Mouse (Mus musculus) C2C12 (cell line): ENCODE measurements around the gene Arhgef10l.

Experiments used
- CEBPB ChIP-seq: IDR thresholded peaks from one replicate; pipeline ENCODE4 v1.6.1; 2011; ENCODE audit warnings: low read depth, mild to moderate bottlenecking, control low read depth, moderate library complexity
- CTCF ChIP-seq: IDR thresholded peaks from one replicate; pipeline ENCODE4 v1.5.1; 2011; ENCODE audit not compliant: control insufficient read depth, insufficient read depth, insufficient read length
- FOSL1 ChIP-seq: IDR thresholded peaks from one replicate; pipeline ENCODE4 v1.8.0; 2011; ENCODE audit warnings: mild to moderate bottlenecking, low read length; ENCODE audit not compliant: poor library complexity, insufficient read depth, severe bottlenecking
- MAX ChIP-seq: IDR thresholded peaks from one replicate; pipeline ENCODE4 v1.6.1; 2011; ENCODE audit warnings: mild to moderate bottlenecking, control low read depth
- MYOD1 ChIP-seq: IDR thresholded peaks from one replicate; pipeline ENCODE4 v1.6.1; 2011; ENCODE audit warnings: low read depth; ENCODE audit not compliant: control insufficient read depth, insufficient read length
- USF1 ChIP-seq: IDR thresholded peaks from one replicate; pipeline ENCODE4 v1.6.1; 2011; ENCODE audit warnings: low read depth, mild to moderate bottlenecking, control low read depth, moderate library complexity

DNA sequence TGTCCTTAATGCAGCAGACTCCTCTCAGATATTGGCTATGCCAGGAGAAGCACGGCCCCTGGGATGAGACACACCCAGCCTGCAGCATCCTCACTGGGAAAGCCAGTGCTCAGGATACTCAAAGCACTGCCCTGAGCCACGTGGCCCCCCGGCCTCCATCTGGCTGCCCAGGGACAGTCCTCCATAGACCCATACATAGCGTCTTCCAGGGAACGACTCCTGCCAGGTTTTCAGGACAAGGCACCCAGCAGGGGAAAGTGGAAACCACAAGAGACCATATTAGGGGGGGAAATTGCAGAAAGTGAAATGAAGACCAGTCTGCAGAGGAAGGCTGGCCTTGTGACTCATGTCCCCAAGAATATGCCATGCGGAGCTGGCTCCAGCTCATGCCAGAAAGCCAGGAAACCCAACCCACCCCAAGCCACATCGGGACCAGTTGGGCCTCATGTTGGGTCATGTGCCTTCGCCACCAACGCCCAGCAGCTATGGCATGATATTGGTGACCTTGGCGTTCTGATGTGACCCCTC lies 30.9 kb downstream of the Arhgef10l start:
- TF ChIP-seq CTCF (no peak), USF1 (peak; percentile 82), MAX (peak; percentile 91), FOSL1 (no peak), CEBPB (no peak), MYOD1 (peak; percentile 21)
